Mouse (Mus musculus): Measurements from ENCODE around the gene Olfr1261. TPM values are rescaled to one million over a fixed set of nuclear protein-coding genes. Genes with fewer than 3 reads are reported as not detected.

Gene Olfr1261
- not detected in 2 replicates for polyA plus RNA-seq (2015; fragmentation: Nextera tagmentation; extraction: Ambion mirVana)

GRCm38 (mm10) chr2:89990921-89991320 is at the start of gene Olfr1261:
Gene Olfr1261, plus strand, starts transcription at chr2:89991221.
- H3K27me3 ChIP-seq = no peaks in the 10 kb centered on the region
- H3K4me2 ChIP-seq = no peak within 1 kb of the TSS
- ATAC-seq (replicated peaks; ENCODE audit: insufficient number of reproducible peaks, insufficient read depth, low FRiP score, low read depth) = no peak
- no peak within 1 kb of the TSS for H3K4me3 ChIP-seq
- H3K27ac ChIP-seq = no peak within 1 kb of the TSS
- H3K4me1 ChIP-seq (replicated peaks) = no peaks in the 10 kb centered on the region
- no peaks in the 10 kb centered on the region for H3K9me3 ChIP-seq (replicated peaks)
- H3K36me3 ChIP-seq = no peaks in the 10 kb centered on the region
- no peak within 1 kb of the TSS for H3K9ac ChIP-seq

GRCm38 (mm10) chr2:89948564-89948963 is 42.5 kb upstream of the Olfr1261 start, which contains the start of gene Olfr1259:
Gene Olfr1259, minus strand, starts transcription at chr2:89948664.
- Histone ChIP-seq H3K4me2 (no peak within 1 kb of the TSS), H3K36me3 (no peaks in the 10 kb centered on the region), H3K27ac (no peak within 1 kb of the TSS), H3K9ac (no peak within 1 kb of the TSS), H3K4me1 (replicated peaks) (no peaks in the 10 kb centered on the region), H3K27me3 (no peaks in the 10 kb centered on the region), H3K4me3 (no peak within 1 kb of the TSS), H3K9me3 (replicated peaks) (no peaks in the 10 kb centered on the region)
- ATAC-seq (replicated peaks; ENCODE audit: insufficient number of reproducible peaks, insufficient read depth, low FRiP score, low read depth) = no peak
- 70% methylated on average over 5 of the region's 5 CpGs for WGBS

- Histone ChIP-seq H3K9me3 (replicated peaks) (no peaks in the 10 kb centered on the region), H3K9ac (no peak within 1 kb of the TSS), H3K4me2 (no peak within 1 kb of the TSS), H3K27ac (no peak within 1 kb of the TSS), H3K27me3 (no peaks in the 10 kb centered on the region), H3K4me1 (replicated peaks) (no peaks in the 10 kb centered on the region), H3K36me3 (no peaks in the 10 kb centered on the region), H3K4me3 (no peak within 1 kb of the TSS)
- 61% methylated on average over 2 of the region's 2 CpGs for WGBS
- ATAC-seq (replicated peaks; ENCODE audit: insufficient number of reproducible peaks, insufficient read depth, low FRiP score, low read depth) = no peak
These were observed 16.8 kb upstream of the Olfr1261 start, which contains the start of gene Olfr1260 for GRCm38 (mm10) chr2:89974184-89974583. Gene Olfr1260, plus strand, starts transcription at chr2:89974340.

- Histone ChIP-seq H3K4me2 (no peak overlapping the region), H3K27ac (no peak overlapping the region), H3K9ac (no peak overlapping the region), H3K27me3 (no peaks in the 10 kb centered on the region), H3K9me3 (replicated peaks) (no peaks in the 10 kb centered on the region), H3K4me1 (replicated peaks) (no peaks in the 10 kb centered on the region), H3K36me3 (no peaks in the 10 kb centered on the region), H3K4me3 (no peak overlapping the region)
- WGBS = 63% methylated on average over 2 of the region's 2 CpGs
- ATAC-seq (replicated peaks; ENCODE audit: insufficient number of reproducible peaks, insufficient read depth, low FRiP score, low read depth) = no peak
These were observed 13.3 kb upstream of the Olfr1261 start for GRCm38 (mm10) chr2:89977709-89978108.

GRCm38 (mm10) chr2:89999845-90000244 is 8.8 kb downstream of the Olfr1261 start, which contains the start of gene Olfr1262:
Gene Olfr1262, plus strand, starts transcription at chr2:90000145.
- no peak for ATAC-seq (replicated peaks; ENCODE audit: insufficient number of reproducible peaks, insufficient read depth, low FRiP score, low read depth)
- H3K9ac ChIP-seq = no peak within 1 kb of the TSS
- H3K4me2 ChIP-seq = no peak within 1 kb of the TSS
- no peaks in the 10 kb centered on the region for H3K36me3 ChIP-seq
- no peaks in the 10 kb centered on the region for H3K4me1 ChIP-seq (replicated peaks)
- H3K4me3 ChIP-seq = no peak within 1 kb of the TSS
- no peaks in the 10 kb centered on the region for H3K9me3 ChIP-seq (replicated peaks)
- H3K27me3 ChIP-seq = no peaks in the 10 kb centered on the region
- no peak within 1 kb of the TSS for H3K27ac ChIP-seq

GRCm38 (mm10) chr2:90011831-90012230 is 20.8 kb downstream of the Olfr1261 start, which contains the start of gene Olfr1263:
Gene Olfr1263, plus strand, starts transcription at chr2:90012131.
- no peaks in the 10 kb centered on the region for H3K4me1 ChIP-seq (replicated peaks)
- no peak for ATAC-seq (replicated peaks; ENCODE audit: insufficient number of reproducible peaks, insufficient read depth, low FRiP score, low read depth)
- no peak within 1 kb of the TSS for H3K4me2 ChIP-seq
- no peaks in the 10 kb centered on the region for H3K36me3 ChIP-seq
- no peak within 1 kb of the TSS for H3K9ac ChIP-seq
- 72% methylated on average over 2 of the region's 2 CpGs for WGBS
- no peak within 1 kb of the TSS for H3K27ac ChIP-seq
- H3K9me3 ChIP-seq (replicated peaks) = no peaks in the 10 kb centered on the region
- H3K4me3 ChIP-seq = no peak within 1 kb of the TSS
- no peaks in the 10 kb centered on the region for H3K27me3 ChIP-seq

GRCm38 (mm10) chr2:90025477-90025876 is 34.5 kb downstream of the Olfr1261 start, which contains the start of gene Olfr1264:
Gene Olfr1264, minus strand, starts transcription at chr2:90025577.
- no peaks in the 10 kb centered on the region for H3K9me3 ChIP-seq (replicated peaks)
- no peak within 1 kb of the TSS for H3K27ac ChIP-seq
- no peaks in the 10 kb centered on the region for H3K27me3 ChIP-seq
- H3K36me3 ChIP-seq = no peaks in the 10 kb centered on the region
- no peak within 1 kb of the TSS for H3K4me3 ChIP-seq
- no peak for ATAC-seq (replicated peaks; ENCODE audit: insufficient number of reproducible peaks, insufficient read depth, low FRiP score, low read depth)
- WGBS = 63% methylated on average over 2 of the region's 2 CpGs
- H3K4me2 ChIP-seq = no peak within 1 kb of the TSS
- H3K4me1 ChIP-seq (replicated peaks) = no peaks in the 10 kb centered on the region
- H3K9ac ChIP-seq = no peak within 1 kb of the TSS

- H3K4me1 ChIP-seq (replicated peaks) = no peaks in the 10 kb centered on the region
- no peak within 1 kb of the TSS for H3K4me3 ChIP-seq
- no peaks in the 10 kb centered on the region for H3K36me3 ChIP-seq
- H3K27ac ChIP-seq = no peak within 1 kb of the TSS
- H3K27me3 ChIP-seq = no peaks in the 10 kb centered on the region
- no peaks in the 10 kb centered on the region for H3K9me3 ChIP-seq (replicated peaks)
- no peak for ATAC-seq (replicated peaks; ENCODE audit: insufficient number of reproducible peaks, insufficient read depth, low FRiP score, low read depth)
- H3K4me2 ChIP-seq = no peak within 1 kb of the TSS
- no peak within 1 kb of the TSS for H3K9ac ChIP-seq
These were observed 44.0 kb downstream of the Olfr1261 start, which contains the start of gene Olfr1265 for GRCm38 (mm10) chr2:90035037-90035436. Gene Olfr1265, plus strand, starts transcription at chr2:90035337.

Other genes with a start within 250 kb of the Olfr1261 start
- gene Olfr1253, start 234.1 kb upstream of the Olfr1261 start, polyA plus RNA-seq (2015; fragmentation: Nextera tagmentation; extraction: Ambion mirVana) = not detected in 2 replicates
- not detected in 2 replicates for gene Olfr1254, start 197.6 kb upstream of the Olfr1261 start, polyA plus RNA-seq (2015; fragmentation: Nextera tagmentation; extraction: Ambion mirVana)
- gene Olfr1255, start 179.2 kb upstream of the Olfr1261 start, polyA plus RNA-seq (2015; fragmentation: Nextera tagmentation; extraction: Ambion mirVana) = not detected in 2 replicates
- gene Olfr1256, start 149.7 kb upstream of the Olfr1261 start, polyA plus RNA-seq (2015; fragmentation: Nextera tagmentation; extraction: Ambion mirVana) = not detected in 2 replicates
- gene Olfr48, start 143.0 kb upstream of the Olfr1261 start, polyA plus RNA-seq (2015; fragmentation: Nextera tagmentation; extraction: Ambion mirVana) = not detected in 2 replicates
- gene Olfr1257, start 112.8 kb upstream of the Olfr1261 start, polyA plus RNA-seq (2015; fragmentation: Nextera tagmentation; extraction: Ambion mirVana) = not detected in 2 replicates
- gene Olfr1258, start 63.9 kb upstream of the Olfr1261 start, polyA plus RNA-seq (2015; fragmentation: Nextera tagmentation; extraction: Ambion mirVana) = not detected in 2 replicates
- not detected in 2 replicates for gene Olfr1259, start 42.6 kb upstream of the Olfr1261 start, polyA plus RNA-seq (2015; fragmentation: Nextera tagmentation; extraction: Ambion mirVana)
- gene Olfr1260, start 16.9 kb upstream of the Olfr1261 start, polyA plus RNA-seq (2015; fragmentation: Nextera tagmentation; extraction: Ambion mirVana) = not detected in 2 replicates
- gene Olfr1262, start 8.9 kb downstream of the Olfr1261 start, polyA plus RNA-seq (2015; fragmentation: Nextera tagmentation; extraction: Ambion mirVana) = not detected in 2 replicates
- not detected in 2 replicates for gene Olfr1263, start 20.9 kb downstream of the Olfr1261 start, polyA plus RNA-seq (2015; fragmentation: Nextera tagmentation; extraction: Ambion mirVana)
- not detected in 2 replicates for gene Olfr1264, start 34.4 kb downstream of the Olfr1261 start, polyA plus RNA-seq (2015; fragmentation: Nextera tagmentation; extraction: Ambion mirVana)
- gene Olfr1265, start 44.1 kb downstream of the Olfr1261 start, polyA plus RNA-seq (2015; fragmentation: Nextera tagmentation; extraction: Ambion mirVana) = not detected in 2 replicates
- not detected in 2 replicates for gene Olfr140, start 72.4 kb downstream of the Olfr1261 start, polyA plus RNA-seq (2015; fragmentation: Nextera tagmentation; extraction: Ambion mirVana)
- gene Olfr1269, start 130.2 kb downstream of the Olfr1261 start, polyA plus RNA-seq (2015; fragmentation: Nextera tagmentation; extraction: Ambion mirVana) = not detected in 2 replicates
- not detected in 2 replicates for gene Olfr32, start 151.1 kb downstream of the Olfr1261 start, polyA plus RNA-seq (2015; fragmentation: Nextera tagmentation; extraction: Ambion mirVana)
- not detected in 2 replicates for gene Olfr1270, start 161.9 kb downstream of the Olfr1261 start, polyA plus RNA-seq (2015; fragmentation: Nextera tagmentation; extraction: Ambion mirVana)
- not detected in 2 replicates for gene Olfr1506, start 233.3 kb downstream of the Olfr1261 start, polyA plus RNA-seq (2015; fragmentation: Nextera tagmentation; extraction: Ambion mirVana)

Data from heart, embryonic 15.5 days (tissue).